Mouse (Mus musculus) bone marrow, adult 2 months (tissue): ENCODE results near the gene Gm10643.

Experiments
- CTCF ChIP-seq: fragments of 200-500 bp; IDR thresholded peaks from 2 replicates; pipeline ENCODE4 v1.5.1; 2011; ENCODE audit warnings: low read length, control low read depth; ENCODE audit not compliant: control insufficient read depth, insufficient read depth
- POLR2A ChIP-seq: fragments of 200-500 bp; IDR thresholded peaks from 2 replicates; pipeline ENCODE4 v1.6.1; 2011; ENCODE audit warnings: low read depth, mild to moderate bottlenecking, control low read depth, low read length, borderline replicate concordance; ENCODE audit not compliant: control insufficient read depth

DNA sequence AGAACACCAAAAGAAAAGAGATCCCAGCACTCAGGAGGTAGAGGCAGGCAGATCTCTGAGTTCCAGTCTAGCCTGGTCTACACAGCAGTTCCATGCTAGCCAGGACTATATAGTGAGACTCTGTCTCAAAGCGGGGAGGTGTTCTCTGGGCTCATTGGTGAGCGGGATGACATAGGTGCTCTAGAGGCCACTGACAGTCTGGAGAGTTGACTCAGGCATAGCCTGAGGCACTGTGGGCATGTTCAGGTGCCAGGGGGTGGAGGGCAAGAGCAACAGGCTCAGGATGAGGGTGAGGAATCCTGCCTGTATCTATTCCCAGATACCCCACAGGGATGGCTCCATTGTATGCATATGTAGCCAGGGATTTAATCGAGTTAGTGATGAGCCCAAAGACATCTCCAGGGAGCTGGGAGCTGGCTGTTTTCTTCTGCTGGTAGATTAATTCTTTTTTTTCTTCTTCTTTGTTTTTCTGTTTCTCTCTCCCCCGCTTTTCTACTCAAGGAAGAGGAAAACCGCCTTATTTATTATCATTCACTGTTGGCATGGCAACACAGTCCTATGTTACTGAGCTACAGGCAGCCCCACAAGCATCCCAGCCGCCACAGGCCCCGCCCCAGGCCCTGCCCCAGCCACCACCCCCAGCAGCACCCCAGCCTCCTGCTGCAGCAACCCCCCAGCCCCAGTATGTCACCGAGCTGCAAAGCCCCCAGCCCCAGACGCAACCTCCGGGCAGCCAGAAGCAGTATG is 8.5 kb upstream of the Gm10643 start:
- TF ChIP-seq CTCF (no peak), POLR2A (no peak)
